Mouse (Mus musculus): ENCODE results near the gene Sdk1. TPM values are rescaled to one million over a fixed set of nuclear protein-coding genes. Genes with fewer than 3 reads are reported as not detected.

The Sdk1 gene
- polyA plus RNA-seq, 1 experiment = not detected

DNA sequence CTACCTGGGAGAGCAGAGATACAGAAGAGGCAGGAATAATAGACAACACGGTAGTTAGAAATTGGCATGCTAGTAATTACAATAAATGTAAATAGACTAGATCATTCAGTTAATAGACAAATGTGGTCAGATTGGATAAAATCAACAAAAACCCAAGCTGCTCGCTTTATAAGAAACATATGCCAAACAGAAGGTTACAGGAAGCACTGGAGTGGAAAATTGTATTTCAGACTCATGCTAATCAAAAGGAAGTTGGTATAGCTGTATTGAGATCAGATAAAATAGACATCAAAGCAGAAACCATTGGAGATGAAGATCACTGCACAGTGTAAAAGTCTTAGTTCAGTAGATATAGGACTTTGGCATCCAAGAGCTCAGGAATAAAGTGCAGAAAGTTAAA is 63.4 kb downstream of the Sdk1 start:
- no peak for TF ChIP-seq CTCF (IDR thresholded peaks at IDR 0.05; ENCODE audit: insufficient read depth, low read depth, low read length)
- TF ChIP-seq POLR2A (IDR thresholded peaks at IDR 0.05; ENCODE audit: insufficient read depth, low read depth, low read length) = no peak
- WGBS = 88% methylated on average over 2 of the region's 2 CpGs
- peaks cover 3% of the 10 kb centered on the region; the same call in 1 of the 2 replicates for H3K4me1 ChIP-seq (ENCODE audit: control insufficient read depth, insufficient read depth, low read length)

GRCm38 (mm10) chr5:141310641-141311040 is 69.4 kb downstream of the Sdk1 start:
- WGBS = 67% methylated on average over 1 of the region's 1 CpGs
- Histone ChIP-seq H3K4me3 (ENCODE audit: insufficient read depth, low read depth, low read length) (no peak overlapping the region), H3K27ac (ENCODE audit: insufficient read depth, low read depth, low read length) (no peak overlapping the region), H3K4me1 (ENCODE audit: control insufficient read depth, insufficient read depth, low read length) (0 out of 2 replicates have a peak, but pooled peaks cover 2% of the 10 kb centered on the region)
- TF ChIP-seq CTCF (IDR thresholded peaks at IDR 0.05; ENCODE audit: insufficient read depth, low read depth, low read length) = no peak
- no peak for TF ChIP-seq POLR2A (IDR thresholded peaks at IDR 0.05; ENCODE audit: insufficient read depth, low read depth, low read length)

More for the DNA sequence above, 63.4 kb downstream of the Sdk1 start:
- Histone ChIP-seq H3K4me3 (ENCODE audit: insufficient read depth, low read depth, low read length) (no peak overlapping the region), H3K27ac (ENCODE audit: insufficient read depth, low read depth, low read length) (no peak overlapping the region)

GRCm38 (mm10) chr5:141311801-141312200 is 70.5 kb downstream of the Sdk1 start:
- WGBS = 77% methylated on average over 2 of the region's 2 CpGs
- Histone ChIP-seq H3K4me3 (ENCODE audit: insufficient read depth, low read depth, low read length) (no peak overlapping the region), H3K4me1 (ENCODE audit: control insufficient read depth, insufficient read depth, low read length) (0 out of 2 replicates have a peak, but pooled peaks cover 2% of the 10 kb centered on the region), H3K27ac (ENCODE audit: insufficient read depth, low read depth, low read length) (no peak overlapping the region)
- no peak for TF ChIP-seq POLR2A (IDR thresholded peaks at IDR 0.05; ENCODE audit: insufficient read depth, low read depth, low read length)
- TF ChIP-seq CTCF (IDR thresholded peaks at IDR 0.05; ENCODE audit: insufficient read depth, low read depth, low read length) = no peak

GRCm38 (mm10) chr5:141312305-141312704 is 71.0 kb downstream of the Sdk1 start:
- WGBS = 77% methylated on average over 4 of the region's 4 CpGs
- TF ChIP-seq POLR2A (IDR thresholded peaks at IDR 0.05; ENCODE audit: insufficient read depth, low read depth, low read length) (no peak), CTCF (IDR thresholded peaks at IDR 0.05; ENCODE audit: insufficient read depth, low read depth, low read length) (no peak)
- no peak overlapping the region for H3K27ac ChIP-seq (ENCODE audit: insufficient read depth, low read depth, low read length)
- 0 out of 2 replicates have a peak, but pooled peaks cover 2% of the 10 kb centered on the region for H3K4me1 ChIP-seq (ENCODE audit: control insufficient read depth, insufficient read depth, low read length)
- H3K4me3 ChIP-seq (ENCODE audit: insufficient read depth, low read depth, low read length) = no peak overlapping the region

- Histone ChIP-seq H3K4me1 (ENCODE audit: control insufficient read depth, insufficient read depth, low read length) (no peaks in the 10 kb centered on the region), H3K4me3 (ENCODE audit: insufficient read depth, low read depth, low read length) (no peak overlapping the region), H3K27ac (ENCODE audit: insufficient read depth, low read depth, low read length) (no peak overlapping the region)
- 78% methylated on average over 4 of the region's 4 CpGs for WGBS
- no peak for TF ChIP-seq POLR2A (IDR thresholded peaks at IDR 0.05; ENCODE audit: insufficient read depth, low read depth, low read length)
- no peak for TF ChIP-seq CTCF (IDR thresholded peaks at IDR 0.05; ENCODE audit: insufficient read depth, low read depth, low read length)
These were observed 75.8 kb downstream of the Sdk1 start for GRCm38 (mm10) chr5:141317095-141317494.

DNA sequence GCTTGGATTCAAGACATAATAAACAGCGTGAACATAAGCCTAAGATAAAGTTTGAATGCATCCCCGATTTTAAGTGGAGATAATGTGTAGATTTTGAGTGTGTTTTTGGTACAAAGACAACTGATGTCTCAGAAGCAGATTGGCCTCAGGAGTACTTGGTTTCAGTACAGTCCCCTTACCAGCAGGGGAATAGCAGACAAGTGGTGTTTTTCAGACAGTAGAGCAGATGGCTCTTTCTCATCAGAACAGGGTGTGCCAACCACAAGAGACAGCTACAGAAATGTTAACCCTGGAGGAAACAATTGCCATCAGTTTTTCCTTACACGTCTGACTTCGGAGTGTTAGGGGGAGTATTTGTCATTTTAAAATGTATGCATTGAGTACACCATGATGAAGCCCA is 83.6 kb downstream of the Sdk1 start:
- TF ChIP-seq POLR2A (IDR thresholded peaks at IDR 0.05; ENCODE audit: insufficient read depth, low read depth, low read length) (no peak), CTCF (IDR thresholded peaks at IDR 0.05; ENCODE audit: insufficient read depth, low read depth, low read length) (no peak)
- no peaks in the 10 kb centered on the region for H3K4me1 ChIP-seq (ENCODE audit: control insufficient read depth, insufficient read depth, low read length)
- H3K4me3 ChIP-seq (ENCODE audit: insufficient read depth, low read depth, low read length) = no peak overlapping the region
- WGBS = 88% methylated on average over 4 of the region's 4 CpGs
- H3K27ac ChIP-seq (ENCODE audit: insufficient read depth, low read depth, low read length) = no peak overlapping the region

GRCm38 (mm10) chr5:141344376-141344775 is 103.1 kb downstream of the Sdk1 start:
- H3K27ac ChIP-seq (ENCODE audit: insufficient read depth, low read depth, low read length) = no peak overlapping the region
- 54% methylated on average over 4 of the region's 4 CpGs for WGBS
- no peak for TF ChIP-seq CTCF (IDR thresholded peaks at IDR 0.05; ENCODE audit: insufficient read depth, low read depth, low read length)
- TF ChIP-seq POLR2A (IDR thresholded peaks at IDR 0.05; ENCODE audit: insufficient read depth, low read depth, low read length) = no peak

DNA sequence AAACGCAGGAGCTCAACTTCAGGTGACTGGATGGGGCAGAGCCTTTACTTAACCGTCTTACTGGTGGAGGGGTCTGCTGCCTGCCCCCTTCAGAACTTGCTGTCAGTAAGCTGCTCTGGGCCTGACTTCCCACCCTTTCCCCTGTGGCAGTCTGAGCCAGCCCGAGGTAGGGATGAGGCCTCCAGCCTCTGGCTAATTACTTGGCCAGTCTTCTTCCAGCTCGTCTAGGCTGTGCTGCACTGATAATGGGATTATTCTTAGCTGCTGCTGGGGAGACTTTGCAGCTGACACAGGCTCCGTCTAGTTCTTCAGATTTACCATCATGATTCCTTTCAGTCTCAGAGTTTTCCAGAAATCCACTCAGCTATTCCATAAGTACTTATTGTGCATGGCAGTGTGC is 104.2 kb downstream of the Sdk1 start:
- no peak overlapping the region for H3K4me3 ChIP-seq (ENCODE audit: insufficient read depth, low read depth, low read length)
- H3K4me1 ChIP-seq (ENCODE audit: control insufficient read depth, insufficient read depth, low read length) = peaks cover 6% of the 10 kb centered on the region; the same call in 1 of the 2 replicates
- WGBS = 85% methylated on average over 5 of the region's 5 CpGs

More at GRCm38 (mm10) chr5:141344376-141344775, 103.1 kb downstream of the Sdk1 start:
- H3K4me1 ChIP-seq (ENCODE audit: control insufficient read depth, insufficient read depth, low read length) = peaks cover 6% of the 10 kb centered on the region; the same call in 1 of the 2 replicates
- no peak overlapping the region for H3K4me3 ChIP-seq (ENCODE audit: insufficient read depth, low read depth, low read length)

GRCm38 (mm10) chr5:141362676-141363075 is 121.4 kb downstream of the Sdk1 start:
- Histone ChIP-seq H3K4me3 (ENCODE audit: insufficient read depth, low read depth, low read length) (no peak overlapping the region), H3K27ac (ENCODE audit: insufficient read depth, low read depth, low read length) (no peak overlapping the region), H3K4me1 (ENCODE audit: control insufficient read depth, insufficient read depth, low read length) (no peaks in the 10 kb centered on the region)
- 64% methylated on average over 2 of the region's 2 CpGs for WGBS
- TF ChIP-seq POLR2A (IDR thresholded peaks at IDR 0.05; ENCODE audit: insufficient read depth, low read depth, low read length) (no peak), CTCF (IDR thresholded peaks at IDR 0.05; ENCODE audit: insufficient read depth, low read depth, low read length) (no peak)

More for the DNA sequence above, 104.2 kb downstream of the Sdk1 start:
- TF ChIP-seq CTCF (IDR thresholded peaks at IDR 0.05; ENCODE audit: insufficient read depth, low read depth, low read length) = no peak
- TF ChIP-seq POLR2A (IDR thresholded peaks at IDR 0.05; ENCODE audit: insufficient read depth, low read depth, low read length) = no peak
- H3K27ac ChIP-seq (ENCODE audit: insufficient read depth, low read depth, low read length) = no peak overlapping the region

Data from olfactory bulb, adult 2 months (tissue).